Mouse (Mus musculus) gastrocnemius, postnatal 10 days (tissue): ENCODE results near the gene Il18rap. TPM values are rescaled to one million over a fixed set of nuclear protein-coding genes. Genes with fewer than 3 reads are reported as not detected.
A peak's percentile ranks its signal among the peaks of the same experiment; 100 is the strongest.
"Not testable (repeated sequence)": the region's sequence is repeated elsewhere in the genome, so short reads cannot be mapped to it uniquely, and the experiment has no call there.

Experiments
- DNase-seq: peaks from one replicate; pipeline ENCODE4 v3.0.0; 2021; ENCODE audit warnings: mixed read lengths
- total RNA-seq, 2 experiments: library from RNA; stranded (reverse); gene quantifications; 2 replicates each; pipeline ENCODE4 v1.2.3; 2021

The Il18rap gene
- total RNA-seq, 2 experiments from 2014 or later = 0.29 to 0.42 TPM

DNA sequence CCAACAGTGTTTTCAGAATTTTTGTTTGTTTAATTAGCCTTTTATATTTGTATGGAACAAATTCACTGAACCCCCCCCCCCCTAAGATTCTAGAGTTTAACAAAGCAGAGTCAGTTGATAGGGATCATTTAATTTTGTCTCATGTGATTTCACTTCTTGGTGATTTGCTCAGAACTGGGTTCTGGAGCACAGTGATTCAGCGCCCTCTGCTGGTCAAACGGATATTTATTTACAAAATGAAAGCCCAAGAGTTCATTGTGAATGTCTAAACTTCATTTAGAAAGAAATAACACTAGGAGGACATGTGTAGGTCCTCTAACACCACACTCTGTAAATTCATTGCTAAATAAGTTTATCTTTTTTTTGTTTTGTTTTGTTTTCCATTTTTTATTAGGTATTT, 29.5 kb downstream of the Il18rap start:
- DNase-seq = peak; percentile 59

DNA sequence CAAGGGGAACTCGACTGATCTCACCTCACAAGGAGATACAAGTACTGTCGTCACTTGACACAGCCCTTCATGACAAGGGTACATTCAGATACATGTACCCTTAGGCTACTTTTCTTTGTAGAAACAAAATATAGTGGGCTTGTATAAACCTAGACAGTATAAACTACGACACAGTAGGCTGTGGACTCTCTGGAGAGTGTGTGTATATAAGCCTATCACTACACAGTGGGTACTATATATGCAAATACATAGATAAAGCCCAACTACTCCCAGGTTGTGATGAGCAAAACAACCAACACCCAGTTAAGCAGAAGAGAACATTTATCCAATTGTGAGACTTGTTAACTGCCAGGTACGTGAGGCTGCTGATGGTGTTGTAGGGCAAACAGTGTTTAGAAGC, 31.5 kb downstream of the Il18rap start:
- no peak for DNase-seq

DNA sequence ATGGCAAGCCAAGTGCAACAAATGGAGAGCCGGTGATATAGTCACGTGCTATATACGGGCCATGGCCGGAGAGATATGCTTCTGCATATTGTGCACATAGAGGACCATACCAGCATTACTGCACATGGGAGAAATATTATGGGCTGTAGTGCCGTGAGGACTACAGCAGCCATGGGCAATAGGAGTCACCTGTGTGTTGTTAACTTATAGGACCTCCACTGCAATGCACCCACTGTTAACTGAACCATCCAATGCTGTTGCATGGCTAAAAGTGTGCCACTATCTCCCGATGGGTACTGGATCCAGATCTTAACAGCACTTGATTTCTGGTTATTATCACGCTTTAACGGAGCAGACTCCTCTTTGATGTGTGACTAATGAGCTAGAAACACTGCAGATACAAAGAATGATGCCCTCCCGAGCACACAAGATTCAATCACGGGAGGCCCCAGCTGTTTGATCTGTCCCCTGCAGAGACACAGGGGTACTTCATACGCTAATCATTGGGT, 32.0 kb downstream of the Il18rap start:
- DNase-seq = no peak

DNA sequence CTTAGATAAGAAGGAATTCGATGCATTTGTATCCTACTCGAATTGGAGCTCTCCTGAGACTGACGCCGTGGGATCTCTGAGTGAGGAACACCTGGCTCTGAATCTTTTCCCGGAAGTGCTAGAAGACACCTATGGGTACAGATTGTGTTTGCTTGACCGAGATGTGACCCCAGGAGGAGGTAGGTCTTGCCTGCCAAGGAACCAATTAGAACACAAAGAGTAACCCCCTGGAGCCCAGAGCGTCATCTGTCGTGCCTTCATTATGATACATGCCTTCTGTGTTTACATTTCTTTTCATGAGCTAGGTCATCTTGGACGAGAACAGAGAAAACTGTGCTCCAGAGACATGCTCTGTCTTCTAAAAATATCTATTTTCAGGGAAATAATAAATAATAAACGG, 32.6 kb downstream of the Il18rap start:
- DNase-seq = no peak

DNA sequence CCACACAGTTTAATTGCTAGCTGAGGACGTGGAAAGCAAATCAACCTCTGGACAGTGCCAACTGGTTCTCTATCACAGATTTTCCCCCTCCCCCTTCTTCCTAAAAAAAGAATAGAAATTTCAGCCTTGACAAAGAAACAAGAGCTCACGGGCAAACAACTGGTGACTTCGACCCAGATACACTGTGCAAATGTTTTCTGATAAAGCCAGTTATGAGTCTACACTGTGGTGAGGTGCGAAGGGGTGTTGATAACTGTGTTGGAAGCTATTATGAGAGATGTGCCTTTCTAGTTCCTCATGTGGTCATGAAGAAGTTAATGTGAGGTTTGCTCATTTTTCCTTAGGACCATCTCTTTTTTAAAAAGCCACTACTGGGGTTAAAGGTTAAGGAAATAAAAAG, 54.2 kb downstream of the Il18rap start:
- no peak for DNase-seq

DNA sequence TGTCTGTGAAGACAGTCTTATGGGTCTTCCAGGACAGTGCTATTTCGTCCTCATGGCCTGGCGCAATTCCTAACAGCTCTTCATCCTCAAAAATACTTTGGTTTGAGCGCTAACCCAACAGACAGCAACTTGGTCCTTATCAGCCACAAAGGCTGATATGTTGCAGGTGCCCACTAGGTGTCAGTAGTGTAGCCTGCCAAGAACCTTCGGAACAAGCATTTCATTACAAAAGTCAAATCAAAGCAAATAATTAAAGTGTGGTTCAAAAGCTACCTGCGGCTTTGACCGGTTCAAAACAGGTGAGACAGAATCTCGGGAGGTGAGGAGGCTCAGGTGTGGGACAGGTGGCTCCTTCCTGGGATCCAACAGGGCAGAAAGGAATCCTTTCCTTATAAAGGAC, 64.6 kb downstream of the Il18rap start, which contains the start of gene Slc9a4:
Gene Slc9a4 (plus strand): TSS at position 298 of the 400 bp plus-strand sequence.
- peak; percentile 17 for DNase-seq

DNA sequence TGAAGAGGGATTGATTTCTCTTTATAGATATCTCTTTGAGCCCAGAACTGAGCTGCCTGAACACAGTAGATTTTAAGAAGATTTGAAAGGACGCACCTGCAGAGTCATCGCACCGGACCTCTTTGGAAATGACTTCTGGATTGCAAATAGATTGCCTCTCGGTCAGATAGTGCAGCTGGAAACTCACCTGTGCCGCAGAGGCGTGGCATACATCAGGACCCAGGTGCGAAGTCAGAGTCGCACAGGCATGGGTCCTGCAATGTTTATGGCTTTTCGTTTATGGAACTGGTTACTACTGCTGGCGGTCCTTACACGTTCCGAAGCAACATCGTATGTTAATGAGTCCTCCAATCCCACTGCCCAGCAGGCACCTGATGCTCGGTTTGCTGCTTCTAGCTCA, 65.1 kb downstream of the Il18rap start:
- DNase-seq = no peak

DNA sequence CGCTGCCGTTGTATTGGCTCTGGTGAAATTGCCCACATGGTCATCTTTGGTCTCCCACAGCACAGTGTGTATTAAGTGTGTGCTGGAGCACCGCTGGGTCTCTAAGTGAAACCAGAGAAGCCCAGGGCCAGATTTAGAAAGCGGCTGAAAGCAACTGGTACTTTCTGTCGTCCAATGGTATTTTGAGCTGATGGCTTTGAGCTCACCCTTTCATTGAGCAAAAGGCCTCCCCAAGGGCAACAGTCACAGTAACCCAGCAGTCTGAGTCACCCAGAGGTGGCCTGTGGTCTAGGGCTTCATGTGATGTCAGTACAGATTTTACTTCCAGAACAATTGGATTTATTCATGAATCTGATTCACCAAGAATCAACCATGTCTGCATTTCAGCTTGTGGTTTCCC, 71.6 kb downstream of the Il18rap start:
- peak; percentile 12 for DNase-seq

DNA sequence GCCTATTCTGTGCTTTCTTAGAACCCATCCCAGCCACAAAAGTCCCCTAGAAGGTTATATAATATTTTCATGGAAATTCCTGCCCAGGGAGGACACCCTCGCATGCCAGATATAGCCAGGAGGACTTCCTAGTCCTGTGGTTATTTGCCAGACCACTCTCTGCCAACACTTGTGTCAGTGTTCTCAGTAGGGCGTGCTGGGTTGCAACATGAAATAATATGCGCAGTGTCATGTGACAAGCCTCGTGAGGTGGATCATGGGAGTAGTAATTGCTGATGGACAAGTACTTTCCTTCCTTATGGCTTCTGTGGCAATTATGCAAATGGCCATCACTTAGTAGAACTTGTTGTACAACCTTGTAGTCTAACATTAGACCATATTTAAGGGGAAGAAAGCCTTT, 75.8 kb downstream of the Il18rap start:
- no peak for DNase-seq

DNA sequence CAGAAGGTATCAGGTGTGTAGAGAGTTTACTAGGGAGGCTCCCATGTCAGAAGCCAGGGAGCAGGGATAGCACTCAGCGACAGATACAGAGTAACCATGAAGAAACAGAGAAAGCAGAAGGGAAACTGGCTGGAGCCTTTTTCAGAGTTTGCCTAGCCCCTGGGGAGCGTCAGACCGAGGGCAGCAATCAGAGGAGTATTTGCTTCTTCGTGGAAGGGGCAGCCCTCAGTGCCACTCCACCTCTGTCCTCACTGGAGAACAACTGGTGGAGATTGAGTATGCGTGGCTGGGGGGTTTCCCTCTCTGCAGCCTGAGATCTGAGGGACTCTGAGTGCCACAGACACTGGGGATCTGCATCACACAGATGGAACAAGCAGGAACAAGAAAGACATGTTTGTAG, 82.7 kb downstream of the Il18rap start:
- no peak for DNase-seq

DNA sequence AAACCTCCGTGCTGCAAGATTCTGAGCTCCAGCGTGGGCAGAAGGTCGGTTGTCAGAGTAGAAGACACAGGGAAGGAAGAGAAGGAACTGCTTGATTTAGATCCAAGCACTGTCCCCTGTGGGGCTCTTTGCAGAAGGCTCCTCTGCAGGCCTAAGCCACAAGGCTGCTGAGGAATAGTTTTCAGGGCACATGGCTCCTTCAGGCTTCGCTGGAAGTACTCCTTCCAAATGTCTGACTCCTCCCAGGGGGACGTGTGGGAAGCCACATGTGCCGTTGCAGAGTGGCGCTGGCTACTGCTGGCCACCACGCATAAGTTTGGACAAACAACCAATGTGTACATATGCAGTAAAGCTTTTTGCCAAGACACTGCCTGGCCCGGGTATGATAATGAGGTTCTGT, 84.5 kb downstream of the Il18rap start:
- DNase-seq = not testable (repeated sequence)

DNA sequence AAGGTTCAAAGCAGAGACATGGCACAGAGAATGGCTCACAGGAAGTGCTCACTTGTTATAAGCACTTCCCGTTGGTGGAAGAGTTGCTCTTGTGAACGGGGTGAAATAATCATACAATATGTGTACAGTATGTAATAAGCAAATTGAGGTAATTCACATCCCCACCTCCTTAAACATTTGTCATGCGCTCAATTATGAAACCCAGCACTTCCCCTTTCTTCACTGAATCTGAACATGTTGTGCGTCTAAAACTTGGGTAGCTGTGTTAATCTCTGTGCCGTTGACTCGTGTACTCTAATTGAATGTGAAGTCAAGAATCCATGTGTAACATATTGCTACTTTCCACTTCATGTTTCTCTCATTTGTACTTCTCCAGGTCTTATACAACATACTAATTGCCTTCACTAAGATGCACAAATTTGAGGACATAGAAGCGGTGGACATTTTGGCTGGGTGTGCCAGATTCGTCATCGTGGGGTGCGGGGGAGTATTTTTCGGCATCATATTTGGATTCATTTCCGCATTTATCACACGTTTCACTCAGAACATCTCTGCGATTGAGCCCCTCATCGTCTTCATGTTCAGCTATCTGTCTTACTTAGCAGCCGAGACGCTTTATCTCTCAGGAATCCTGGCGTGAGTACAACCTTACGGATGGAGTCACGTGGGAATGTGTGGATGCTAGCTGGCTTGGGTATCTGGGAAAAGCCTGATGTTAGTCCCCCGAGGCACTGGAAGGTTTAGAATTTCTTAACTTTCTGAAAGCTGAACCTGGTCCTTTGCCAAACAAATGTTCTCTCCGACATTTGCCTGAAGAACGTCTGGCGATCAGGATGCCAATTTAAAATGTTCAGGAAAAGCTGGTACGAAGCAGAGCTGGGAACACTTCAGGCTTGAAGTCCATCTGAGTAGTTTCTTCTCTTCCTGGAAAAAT, 85.5 kb downstream of the Il18rap start:
- no peak for DNase-seq

Other genes starting within 250 kb of the Il18rap start
- 1 to 10 TPM; 5.9 to 6.4 TPM for gene Il1rl2, start 190.8 kb upstream of the Il18rap start, total RNA-seq
- gene Il1rl1, start 85.8 kb upstream of the Il18rap start, total RNA-seq = 1 to 10 TPM; 1.8 to 3.1 TPM
- under 1 TPM in 1 of 2 experiments, not detected in 1; 0.09 TPM for gene Il18r1, start 49.8 kb upstream of the Il18rap start, total RNA-seq
- gene Slc9a4, start 64.7 kb downstream of the Il18rap start, total RNA-seq = under 1 TPM; 0.14 to 0.38 TPM
- 10 to 100 TPM; 20.7 to 20.9 TPM for gene Slc9a2, start 165.2 kb downstream of the Il18rap start, total RNA-seq